Comparison of ENCODE assay signal across 21 mouse cellular contexts in genomic region chr11:19546226-19546625, GRCm38 (mm10).
"Had no signal": no experiment of that assay in that cellular context is flagged by ENCODE, and none has a peak within 500 bp of the region (broad histone marks: within the 10 kb centered on the region; RNA-seq: fewer than 3 reads in every experiment).

No protein-coding gene starts in this region.

- H3K9ac ChIP-seq: kidney, embryonic 15.5 days; limb, embryonic 12.5 days; liver, embryonic 12.5 days; liver, embryonic 15.5 days; midbrain, embryonic 13.5 days; stomach, embryonic 15.5 days had no signal

- H3K36me3 ChIP-seq: kidney, embryonic 15.5 days; limb, embryonic 12.5 days; liver, embryonic 12.5 days; liver, embryonic 15.5 days; midbrain, embryonic 10.5 days; midbrain, embryonic 13.5 days; stomach, embryonic 15.5 days had no signal

- DNase-seq: kidney, adult 11 months; kidney, adult 8-10 months; kidney, postnatal 10 days; kidney, postnatal 36 days; liver; lung, adult 2 months; retina, postnatal 1 day; right cerebral cortex, postnatal 25 days; spleen, adult 18-20 months; thymus, adult 18-20 months; thymus, postnatal 4 days had no signal

- H3K9me3 ChIP-seq: kidney, embryonic 15.5 days; limb, embryonic 12.5 days; liver, embryonic 12.5 days; liver, embryonic 15.5 days; midbrain, embryonic 10.5 days; midbrain, embryonic 13.5 days; stomach, embryonic 15.5 days had no signal

- H3K27ac ChIP-seq: kidney, embryonic 15.5 days; limb, embryonic 12.5 days; liver, embryonic 12.5 days; liver, embryonic 15.5 days; macrophage; midbrain, embryonic 10.5 days; midbrain, embryonic 13.5 days; stomach, embryonic 15.5 days had no signal

- H3K4me3 ChIP-seq: kidney, embryonic 15.5 days; limb, embryonic 12.5 days; liver, embryonic 12.5 days; liver, embryonic 15.5 days; midbrain, embryonic 10.5 days; midbrain, embryonic 13.5 days; myocyte; stomach, embryonic 15.5 days had no signal

- H3K4me1 ChIP-seq: kidney, embryonic 15.5 days; liver, embryonic 12.5 days; liver, embryonic 15.5 days; midbrain, embryonic 10.5 days; midbrain, embryonic 13.5 days; stomach, embryonic 15.5 days had no signal

- H3K27me3 ChIP-seq: kidney, embryonic 15.5 days; limb, embryonic 12.5 days; liver, embryonic 12.5 days; liver, embryonic 15.5 days; stomach, embryonic 15.5 days had no signal

- ATAC-seq: liver, embryonic 12.5 days; midbrain, embryonic 13.5 days; midbrain, embryonic 16.5 days had no signal

- H3K4me2 ChIP-seq: kidney, embryonic 15.5 days; limb, embryonic 12.5 days; liver, embryonic 12.5 days; liver, embryonic 15.5 days; midbrain, embryonic 13.5 days; stomach, embryonic 15.5 days had no signal
